Mouse (Mus musculus): ENCODE results near the gene Doc2b. TPM values are rescaled to one million over a fixed set of nuclear protein-coding genes. Genes with fewer than 3 reads are reported as not detected.
"Not testable (repeated sequence)": the region's sequence is repeated elsewhere in the genome, so short reads cannot be mapped to it uniquely, and the experiment has no call there.

The Doc2b gene
- polyA plus RNA-seq, 3 experiments from 2014 or later = not detected

DNA sequence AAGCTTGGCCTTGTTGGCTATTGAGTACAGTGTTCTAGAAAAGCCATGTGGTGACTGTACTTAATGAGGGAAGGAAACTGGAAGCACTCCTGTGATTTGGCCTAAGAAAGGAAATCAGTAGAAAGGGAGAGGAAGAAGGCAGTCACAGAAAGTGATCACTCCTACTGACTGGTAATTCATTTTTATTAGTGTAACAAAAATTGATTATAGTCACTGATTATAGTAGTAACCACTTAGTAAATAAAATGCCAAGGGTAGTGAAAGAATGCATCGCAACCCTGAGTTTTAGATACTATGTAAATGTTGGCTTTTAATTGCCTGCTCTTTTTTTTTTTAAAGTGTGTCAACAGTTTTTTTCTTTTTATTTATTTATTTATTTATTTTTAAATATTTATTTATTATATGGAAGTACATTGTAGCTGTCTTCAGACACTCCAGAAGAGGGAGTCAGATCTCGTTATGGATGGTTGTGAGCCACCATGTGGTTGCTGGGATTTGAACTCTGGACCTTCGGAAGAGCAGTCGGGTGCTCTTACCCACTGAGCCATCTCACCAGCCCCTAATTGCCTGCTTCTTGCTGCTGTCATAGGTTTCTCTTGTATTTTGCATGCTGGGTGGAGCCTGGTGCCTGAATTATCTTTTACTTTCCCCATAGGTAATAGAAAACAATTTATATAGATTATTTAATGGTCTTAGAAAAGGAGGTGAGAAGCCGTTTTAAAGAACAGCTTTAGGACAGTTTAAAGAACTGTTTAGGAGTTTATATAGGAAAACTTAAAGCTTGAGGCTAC, 60.2 kb downstream of the Doc2b start:
- ATAC-seq = no peak

DNA sequence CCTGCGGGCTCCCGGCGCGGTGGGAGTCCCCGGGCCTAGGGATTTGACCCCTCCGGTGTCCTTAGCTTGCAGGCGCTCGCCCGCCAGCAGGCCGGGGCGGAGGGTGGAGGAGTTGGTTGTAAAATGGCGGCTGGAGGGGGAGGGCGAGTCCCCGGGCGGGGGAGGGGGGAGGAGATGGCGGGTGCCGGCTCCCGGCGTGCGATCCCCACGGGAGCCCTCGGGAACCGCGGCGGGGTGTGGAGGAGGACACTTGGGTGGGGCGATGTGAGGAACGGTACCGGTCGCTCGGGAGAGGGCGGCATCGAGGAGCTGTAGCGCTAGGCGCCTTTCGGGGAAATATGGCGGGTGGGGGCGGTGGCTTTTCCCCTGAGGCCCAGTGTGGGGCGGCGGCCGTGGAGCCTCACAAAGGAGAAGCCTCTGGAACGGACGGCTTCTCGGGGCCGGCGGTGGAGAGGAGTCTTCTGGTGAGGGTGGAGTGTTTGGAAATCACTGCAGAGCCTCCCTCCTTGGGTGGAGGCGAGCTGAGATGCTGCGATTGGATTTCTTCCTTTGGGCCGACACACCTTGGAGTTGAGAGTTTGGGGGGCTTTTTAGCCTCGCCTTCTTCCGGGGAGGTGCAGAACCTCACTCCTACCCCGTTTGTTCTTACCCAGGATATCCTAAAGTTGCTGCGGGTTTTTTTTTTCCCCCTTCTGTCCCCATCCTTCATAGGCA, 62.5 kb downstream of the Doc2b start:
- peak; percentile 30 for ATAC-seq

DNA sequence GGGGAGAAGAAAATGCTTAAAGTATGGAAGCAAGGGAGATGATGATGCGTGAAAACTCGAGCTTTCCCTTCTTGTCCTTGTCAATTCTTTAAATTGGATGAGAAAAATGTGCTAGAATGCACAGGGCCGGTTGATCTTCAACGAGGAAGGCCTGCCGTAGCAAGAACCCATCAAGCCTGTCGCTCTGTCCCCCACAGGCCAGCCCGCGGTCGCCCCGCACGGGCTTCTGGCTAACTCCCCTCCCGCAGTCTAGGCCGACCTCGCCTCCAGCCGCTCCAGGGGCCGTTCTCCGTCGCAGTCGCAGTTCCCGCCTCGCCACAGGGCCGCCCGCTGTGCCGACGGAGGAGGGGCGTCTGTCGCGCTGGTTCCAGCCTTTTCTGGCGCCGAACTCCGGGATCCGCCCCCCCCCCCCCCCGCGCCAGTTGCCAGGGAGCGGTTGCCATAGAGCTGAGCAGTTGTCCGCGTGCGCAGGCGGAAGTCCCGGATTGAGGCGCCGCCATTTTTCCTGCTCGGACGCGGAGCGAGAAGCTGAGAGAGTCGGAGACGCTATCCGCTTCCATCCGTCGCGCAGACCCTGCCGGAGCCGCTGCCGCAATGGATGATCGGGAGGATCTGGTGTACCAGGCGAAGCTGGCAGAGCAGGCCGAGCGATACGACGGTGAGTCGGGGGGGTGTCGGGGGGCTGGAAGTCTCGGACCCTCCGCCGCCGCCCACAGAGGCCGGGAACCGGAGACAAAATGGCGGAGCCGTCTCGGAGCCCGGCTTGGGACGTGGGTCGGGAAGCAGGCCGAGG, 63.2 kb downstream of the Doc2b start, which contains the start of gene Ywhae:
Gene Ywhae (plus strand): TSS at position 436 of the 793 bp plus-strand sequence.
- peak; percentile 83 for ATAC-seq

DNA sequence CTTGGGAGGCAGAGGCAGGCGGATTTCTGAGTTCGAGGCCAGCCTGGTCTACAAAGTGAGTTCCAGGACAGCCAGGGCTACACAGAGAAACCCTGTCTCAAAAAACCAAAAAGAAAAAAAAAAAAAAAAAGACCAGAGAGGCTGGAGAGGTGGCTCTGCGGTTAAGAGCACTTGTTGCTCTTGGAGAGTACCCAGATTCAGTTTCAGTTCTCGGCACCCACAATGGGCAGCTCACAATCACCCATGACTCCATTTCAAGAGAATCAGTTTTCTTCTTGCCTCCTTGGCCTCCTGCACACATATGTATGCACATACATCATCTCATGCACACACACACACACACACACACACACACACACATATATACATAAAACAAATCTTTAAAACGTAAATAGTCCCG, 68.2 kb downstream of the Doc2b start:
- not testable (repeated sequence) for ATAC-seq

DNA sequence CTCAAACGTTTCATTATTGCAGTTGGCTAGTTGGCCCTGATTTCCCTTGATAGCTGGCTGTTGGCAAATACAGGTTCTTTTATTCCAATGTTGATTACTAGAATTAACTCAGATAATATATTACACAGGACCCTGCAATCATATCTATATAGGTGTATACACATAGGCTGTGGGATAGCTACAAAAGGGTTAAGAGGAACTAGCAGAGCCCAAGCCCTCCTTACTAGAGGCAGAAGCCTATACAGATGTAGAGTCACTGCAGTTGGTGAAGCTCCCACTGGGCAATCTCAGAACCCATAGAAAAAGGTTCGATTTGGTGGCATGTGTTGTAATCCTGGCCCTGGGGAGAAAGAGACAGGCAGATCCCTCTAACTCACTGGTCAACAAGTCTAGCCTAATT, 68.7 kb downstream of the Doc2b start:
- ATAC-seq = no peak

DNA sequence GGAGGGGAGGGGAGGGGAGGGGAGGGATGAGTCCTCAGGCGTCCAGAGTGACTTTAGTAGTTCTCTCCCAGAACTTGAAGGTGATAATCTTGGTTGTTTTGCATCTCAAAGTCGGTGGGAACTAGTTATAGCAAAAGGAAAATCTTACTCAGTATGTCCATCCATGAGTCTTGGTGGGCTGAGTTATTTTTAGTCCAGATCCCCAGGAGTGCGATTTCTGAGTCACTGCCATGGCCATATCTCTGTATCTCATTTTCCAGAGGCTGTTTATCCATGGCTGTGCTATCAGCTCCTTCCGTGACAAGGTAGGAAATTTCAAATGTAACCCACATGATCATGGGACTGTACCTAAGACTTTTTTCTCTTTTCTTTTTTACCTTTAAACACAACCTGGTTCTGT, 73.5 kb downstream of the Doc2b start:
- ATAC-seq = no peak

Other genes with a start within 250 kb of the Doc2b start
- 10 to 100 TPM; 30.5 to 50.5 (median 40.2) TPM for gene Pitpna, start 208.0 kb downstream of the Doc2b start, polyA plus RNA-seq (2017; shearing (Covaris generic))
- gene Inpp5k, start 165.1 kb downstream of the Doc2b start, polyA plus RNA-seq (2017; shearing (Covaris generic)) = 100 to 1,000 TPM; 110 to 156 (median 133) TPM
- gene Myo1c, start 145.5 kb downstream of the Doc2b start, polyA plus RNA-seq (2017; shearing (Covaris generic)) = 10 to 100 TPM; 15.6 to 24.5 (median 23.1) TPM
- gene Crk, start 116.8 kb downstream of the Doc2b start, polyA plus RNA-seq (2017; shearing (Covaris generic)) = 10 to 100 TPM; 10.5 to 13.5 (median 12.0) TPM
- gene Ywhae, start 63.2 kb downstream of the Doc2b start, polyA plus RNA-seq (2017; shearing (Covaris generic)) = 100 to 1,000 TPM; 347 to 645 (median 394) TPM
- 1 to 10 TPM; 5.6 to 7.4 (median 6.7) TPM for gene Rph3al, start 142.4 kb upstream of the Doc2b start, polyA plus RNA-seq (2017; shearing (Covaris generic))
- gene 1700016K19Rik, start 203.9 kb upstream of the Doc2b start, polyA plus RNA-seq (2017; shearing (Covaris generic)) = under 1 TPM in 1 of 3 experiments, not detected in 2; 0.62 TPM
- gene Rflnb, start 231.7 kb upstream of the Doc2b start, polyA plus RNA-seq (2017; shearing (Covaris generic)) = 10 to 100 TPM in 2 of 3 experiments, 1 to 10 TPM in 1; 7.9 to 25.3 (median 24.8) TPM